Mouse (Mus musculus): ENCODE results near the gene Tmem117.

- TF ChIP-seq CTCF (IDR thresholded peaks at IDR 0.05; ENCODE audit: control insufficient read depth, insufficient read depth, insufficient replicate concordance, low read depth, low read length) (no peak), POLR2A (IDR thresholded peaks at IDR 0.05; ENCODE audit: control insufficient read depth, low read depth, low read length) (no peak)
Measured at GRCm38 (mm10) chr15:95068799-95069198, 439.8 kb downstream of the Tmem117 start.

All from testis, adult 2 months (tissue).